Mouse (Mus musculus) liver, embryonic 14.5 days (tissue): ENCODE measurements around the gene Zfp276.

ENCODE experiments used
- CTCF ChIP-seq: IDR thresholded peaks from 2 replicates; pipeline ENCODE4 v1.5.1; 2016; ENCODE audit warnings: antibody characterized with exemption, low read depth, control low read depth
- EP300 ChIP-seq: IDR thresholded peaks from 2 replicates; pipeline ENCODE4 v1.6.1; 2016; ENCODE audit warnings: antibody characterized with exemption, low read depth

DNA sequence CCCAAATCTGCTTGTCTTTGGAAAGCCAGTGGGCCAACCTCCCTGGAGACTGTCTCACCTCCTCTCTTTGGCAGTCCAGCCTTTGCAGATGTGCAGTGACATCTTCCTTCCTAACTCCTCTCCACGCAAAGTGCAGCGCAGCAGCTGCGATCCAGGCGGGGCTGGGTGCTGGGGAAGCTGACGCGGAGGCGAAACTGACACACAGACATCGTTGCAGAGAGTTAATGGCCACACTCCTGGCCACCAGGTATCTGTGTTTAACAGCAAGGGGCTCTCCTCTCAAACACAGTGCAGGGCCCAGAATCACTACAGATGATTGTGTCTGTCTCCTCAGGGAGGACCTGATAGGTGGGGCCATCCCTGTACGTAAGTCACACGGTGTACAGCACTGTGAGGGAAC, 17.2 kb downstream of the Zfp276 start:
- TF ChIP-seq CTCF: no peak
- no peak for TF ChIP-seq EP300
